Mouse (Mus musculus): ENCODE measurements around the gene Olfr1373. TPM values are rescaled to one million over a fixed set of nuclear protein-coding genes. Genes with fewer than 3 reads are reported as not detected.
"Not testable (repeated sequence)": the region's sequence is repeated elsewhere in the genome, so short reads cannot be mapped to it uniquely, and the experiment has no call there.

Gene Olfr1373
- polyA plus RNA-seq, 1 experiment from 2014 or later = not detected

- ATAC-seq; H3K4me2 ChIP-seq (ENCODE audit: low read length); H3K27me3 ChIP-seq (replicated peaks; ENCODE audit: control insufficient read depth, insufficient read depth, low read length); H3K27ac ChIP-seq (ENCODE audit: low read depth, low read length); H3K4me3 ChIP-seq (ENCODE audit: low read length); H3K9ac ChIP-seq (ENCODE audit: low read depth, low read length); H3K4me1 ChIP-seq (ENCODE audit: control insufficient read depth, insufficient read depth, low read depth, low read length); H3K9me3 ChIP-seq (ENCODE audit: control insufficient read depth, low read length): not testable (repeated sequence)
- H3K36me3 ChIP-seq (ENCODE audit: control insufficient read depth, insufficient read depth, low read length) = peaks cover 39% of the 10 kb centered on the region
- WGBS = 97% methylated on average over 6 of the region's 6 CpGs
Observed at GRCm38 (mm10) chr11:52116117-52116516, 29.2 kb downstream of the Olfr1373 start.

GRCm38 (mm10) chr11:52115479-52115878, 29.8 kb downstream of the Olfr1373 start:
- no peak for ATAC-seq
- Histone ChIP-seq H3K4me3 (ENCODE audit: low read length) (no peak overlapping the region), H3K9ac (ENCODE audit: low read depth, low read length) (no peak overlapping the region), H3K4me1 (ENCODE audit: control insufficient read depth, insufficient read depth, low read depth, low read length) (no peaks in the 10 kb centered on the region), H3K27ac (ENCODE audit: low read depth, low read length) (no peak overlapping the region), H3K9me3 (ENCODE audit: control insufficient read depth, low read length) (no peaks in the 10 kb centered on the region), H3K36me3 (ENCODE audit: control insufficient read depth, insufficient read depth, low read length) (peaks cover 35% of the 10 kb centered on the region), H3K27me3 (replicated peaks; ENCODE audit: control insufficient read depth, insufficient read depth, low read length) (no peaks in the 10 kb centered on the region), H3K4me2 (ENCODE audit: low read length) (no peak overlapping the region)
- WGBS = 95% methylated on average over 3 of the region's 3 CpGs

GRCm38 (mm10) chr11:52109421-52109820, 35.9 kb downstream of the Olfr1373 start:
- WGBS = 85% methylated on average over 1 of the region's 1 CpGs
- Histone ChIP-seq H3K36me3 (ENCODE audit: control insufficient read depth, insufficient read depth, low read length) (0 out of 2 replicates have a peak, but pooled peaks cover under 1% of the 10 kb centered on the region), H3K4me1 (ENCODE audit: control insufficient read depth, insufficient read depth, low read depth, low read length) (0 out of 2 replicates have a peak, but pooled peaks cover 4% of the 10 kb centered on the region), H3K27ac (ENCODE audit: low read depth, low read length) (no peak overlapping the region), H3K4me2 (ENCODE audit: low read length) (no peak overlapping the region), H3K4me3 (ENCODE audit: low read length) (no peak overlapping the region), H3K27me3 (replicated peaks; ENCODE audit: control insufficient read depth, insufficient read depth, low read length) (no peaks in the 10 kb centered on the region), H3K9ac (ENCODE audit: low read depth, low read length) (no peak overlapping the region), H3K9me3 (ENCODE audit: control insufficient read depth, low read length) (no peaks in the 10 kb centered on the region)
- no peak for ATAC-seq

GRCm38 (mm10) chr11:52108796-52109195, 36.5 kb downstream of the Olfr1373 start:
- H3K27me3 ChIP-seq (replicated peaks; ENCODE audit: control insufficient read depth, insufficient read depth, low read length) = no peaks in the 10 kb centered on the region
- H3K9me3 ChIP-seq (ENCODE audit: control insufficient read depth, low read length) = no peaks in the 10 kb centered on the region
- H3K4me1 ChIP-seq (ENCODE audit: control insufficient read depth, insufficient read depth, low read depth, low read length) = 0 out of 2 replicates have a peak, but pooled peaks cover 4% of the 10 kb centered on the region
- no peak overlapping the region for H3K27ac ChIP-seq (ENCODE audit: low read depth, low read length)
- no peak for ATAC-seq
- no peaks in the 10 kb centered on the region for H3K36me3 ChIP-seq (ENCODE audit: control insufficient read depth, insufficient read depth, low read length)
- H3K9ac ChIP-seq (ENCODE audit: low read depth, low read length) = no peak overlapping the region
- 91% methylated on average over 5 of the region's 5 CpGs for WGBS
- no peak overlapping the region for H3K4me2 ChIP-seq (ENCODE audit: low read length)
- H3K4me3 ChIP-seq (ENCODE audit: low read length) = no peak overlapping the region

GRCm38 (mm10) chr11:52106438-52106837, 38.9 kb downstream of the Olfr1373 start:
- Histone ChIP-seq H3K36me3 (ENCODE audit: control insufficient read depth, insufficient read depth, low read length) (no peaks in the 10 kb centered on the region), H3K27ac (ENCODE audit: low read depth, low read length) (no peak overlapping the region)
- no peak for ATAC-seq

GRCm38 (mm10) chr11:52106037-52106436, 39.3 kb downstream of the Olfr1373 start:
- no peaks in the 10 kb centered on the region for H3K9me3 ChIP-seq (ENCODE audit: control insufficient read depth, low read length)
- no peak for ATAC-seq
- H3K4me2 ChIP-seq (ENCODE audit: low read length) = no peak overlapping the region
- no peaks in the 10 kb centered on the region for H3K36me3 ChIP-seq (ENCODE audit: control insufficient read depth, insufficient read depth, low read length)
- no peak overlapping the region for H3K4me3 ChIP-seq (ENCODE audit: low read length)
- H3K4me1 ChIP-seq (ENCODE audit: control insufficient read depth, insufficient read depth, low read depth, low read length) = peaks cover 19% of the 10 kb centered on the region
- H3K27me3 ChIP-seq (replicated peaks; ENCODE audit: control insufficient read depth, insufficient read depth, low read length) = no peaks in the 10 kb centered on the region
- 89% methylated on average over 2 of the region's 2 CpGs for WGBS
- H3K9ac ChIP-seq (ENCODE audit: low read depth, low read length) = no peak overlapping the region
- H3K27ac ChIP-seq (ENCODE audit: low read depth, low read length) = no peak overlapping the region

More at GRCm38 (mm10) chr11:52106438-52106837, 38.9 kb downstream of the Olfr1373 start:
- no peaks in the 10 kb centered on the region for H3K9me3 ChIP-seq (ENCODE audit: control insufficient read depth, low read length)
- H3K27me3 ChIP-seq (replicated peaks; ENCODE audit: control insufficient read depth, insufficient read depth, low read length) = no peaks in the 10 kb centered on the region
- no peak overlapping the region for H3K4me2 ChIP-seq (ENCODE audit: low read length)
- peaks cover 15% of the 10 kb centered on the region for H3K4me1 ChIP-seq (ENCODE audit: control insufficient read depth, insufficient read depth, low read depth, low read length)
- no peak overlapping the region for H3K4me3 ChIP-seq (ENCODE audit: low read length)
- H3K9ac ChIP-seq (ENCODE audit: low read depth, low read length) = no peak overlapping the region
- 84% methylated on average over 1 of the region's 1 CpGs for WGBS

GRCm38 (mm10) chr11:52105503-52105902, 39.8 kb downstream of the Olfr1373 start:
- Histone ChIP-seq H3K4me2 (ENCODE audit: low read length) (no peak overlapping the region), H3K27me3 (replicated peaks; ENCODE audit: control insufficient read depth, insufficient read depth, low read length) (no peaks in the 10 kb centered on the region), H3K36me3 (ENCODE audit: control insufficient read depth, insufficient read depth, low read length) (no peaks in the 10 kb centered on the region), H3K9me3 (ENCODE audit: control insufficient read depth, low read length) (no peaks in the 10 kb centered on the region), H3K4me1 (ENCODE audit: control insufficient read depth, insufficient read depth, low read depth, low read length) (peaks cover 24% of the 10 kb centered on the region), H3K4me3 (ENCODE audit: low read length) (no peak overlapping the region), H3K27ac (ENCODE audit: low read depth, low read length) (no peak overlapping the region), H3K9ac (ENCODE audit: low read depth, low read length) (no peak overlapping the region)
- no peak for ATAC-seq

- peaks cover 31% of the 10 kb centered on the region for H3K4me1 ChIP-seq (ENCODE audit: control insufficient read depth, insufficient read depth, low read depth, low read length)
Observed at GRCm38 (mm10) chr11:52102977-52103376, 42.4 kb downstream of the Olfr1373 start.

GRCm38 (mm10) chr11:52099771-52100219, 45.5 kb downstream of the Olfr1373 start:
- peak overlapping the region; percentile 91 for H3K4me2 ChIP-seq (ENCODE audit: low read length)
- H3K27me3 ChIP-seq (replicated peaks; ENCODE audit: control insufficient read depth, insufficient read depth, low read length) = no peaks in the 10 kb centered on the region
- H3K9ac ChIP-seq (ENCODE audit: low read depth, low read length) = peak overlapping the region; percentile 99
- no peak overlapping the region; the same call in 1 of the 2 replicates for H3K27ac ChIP-seq (ENCODE audit: low read depth, low read length)
- peak overlapping the region; percentile 91 for H3K4me3 ChIP-seq (ENCODE audit: low read length)
- no peaks in the 10 kb centered on the region for H3K9me3 ChIP-seq (ENCODE audit: control insufficient read depth, low read length)
- no peaks in the 10 kb centered on the region for H3K36me3 ChIP-seq (ENCODE audit: control insufficient read depth, insufficient read depth, low read length)
- whole genome bisulfite sequencing = 8% methylated on average over 7 of the region's 7 CpGs
- ATAC-seq = no peak
- peaks cover 33% of the 10 kb centered on the region for H3K4me1 ChIP-seq (ENCODE audit: control insufficient read depth, insufficient read depth, low read depth, low read length)

More at GRCm38 (mm10) chr11:52102977-52103376, 42.4 kb downstream of the Olfr1373 start:
- Histone ChIP-seq H3K36me3 (ENCODE audit: control insufficient read depth, insufficient read depth, low read length) (no peaks in the 10 kb centered on the region), H3K4me3 (ENCODE audit: low read length) (no peak overlapping the region), H3K9ac (ENCODE audit: low read depth, low read length) (no peak overlapping the region), H3K4me2 (ENCODE audit: low read length) (no peak overlapping the region), H3K27ac (ENCODE audit: low read depth, low read length) (no peak overlapping the region), H3K27me3 (replicated peaks; ENCODE audit: control insufficient read depth, insufficient read depth, low read length) (no peaks in the 10 kb centered on the region), H3K9me3 (ENCODE audit: control insufficient read depth, low read length) (no peaks in the 10 kb centered on the region)
- ATAC-seq = no peak
- 87% methylated on average over 4 of the region's 4 CpGs for WGBS
